Mouse (Mus musculus) hindbrain, embryonic 11.5 days (tissue): ENCODE data around the gene Cnot6l. TPM values are rescaled to one million over a fixed set of nuclear protein-coding genes. Genes with fewer than 3 reads are reported as not detected.

Source experiments
- ATAC-seq: fragments of 200-750 bp; cut with Nextera tagmentation; 2 replicates; pipeline ENCODE4 v1.8.0; 2017; ENCODE audit warnings: mild to moderate bottlenecking, moderate TSS enrichment, moderate library complexity; ENCODE audit not compliant: low FRiP score
- DNase-seq: peaks from one replicate; pipeline ENCODE4 v3.0.0-alpha.2; 2015; ENCODE audit warnings: low spot score
- H3K27ac ChIP-seq: fragments of 300-500 bp; sonication (generic); 2 replicates; pipeline ENCODE4 v1.5.1; 2014; ENCODE audit warnings: mild to moderate bottlenecking, low read depth, low read length
- H3K27me3 ChIP-seq: fragments of 300-500 bp; sonication (generic); 2 replicates; pipeline ENCODE4 v1.6.1; 2014; ENCODE audit warnings: mild to moderate bottlenecking, low read length, moderate library complexity, mixed read lengths; ENCODE audit not compliant: control insufficient read depth, insufficient read depth
- H3K36me3 ChIP-seq: fragments of 300-500 bp; sonication (generic); 2 replicates; pipeline ENCODE4 v1.6.1; 2014; ENCODE audit warnings: mild to moderate bottlenecking, low read length, moderate library complexity, mixed read lengths; ENCODE audit not compliant: control insufficient read depth, insufficient read depth
- H3K4me1 ChIP-seq: fragments of 300-500 bp; sonication (generic); replicated peaks from 2 replicates; pipeline ENCODE4 v1.6.1; 2014; ENCODE audit warnings: low read length, mixed read lengths; ENCODE audit not compliant: control insufficient read depth, insufficient read depth
- H3K4me2 ChIP-seq: fragments of 300-500 bp; sonication (generic); replicated peaks from 2 replicates; pipeline ENCODE4 v1.6.1; 2014; ENCODE audit warnings: mild to moderate bottlenecking, low read depth, low read length
- H3K4me3 ChIP-seq: fragments of 300-500 bp; sonication (generic); 2 replicates; pipeline ENCODE4 v1.5.1; 2014; ENCODE audit warnings: low read depth, low read length
- H3K9ac ChIP-seq: fragments of 300-500 bp; sonication (generic); 2 replicates; pipeline ENCODE4 v1.6.1; 2014; ENCODE audit warnings: low read depth, low read length
- H3K9me3 ChIP-seq: fragments of 300-500 bp; sonication (generic); 2 replicates; pipeline ENCODE4 v1.6.1; 2016; ENCODE audit warnings: low read length; ENCODE audit not compliant: control insufficient read depth
- WGBS: fragments of 180-500 bp; shearing (Covaris S2); extraction: QIAGEN DNeasy Blood & Tissue Kit; methylation state at CpG from one replicate; pipeline ENCODE4 v1.1.7; 2014; 5-methylcytosine and 5-hydroxymethylcytosine counted together
- polyA plus RNA-seq: library from polyadenylated mRNA; unstranded; fragments of >200 nt; fragmentation: Nextera tagmentation; extraction: Ambion mirVana; gene quantifications from 2 replicates; pipeline ENCODE4 v1.2.1, GENCODE M21; 2014

Gene Cnot6l
- polyA plus RNA-seq, 1 experiment from 2014 or later = 15.1 TPM

DNA sequence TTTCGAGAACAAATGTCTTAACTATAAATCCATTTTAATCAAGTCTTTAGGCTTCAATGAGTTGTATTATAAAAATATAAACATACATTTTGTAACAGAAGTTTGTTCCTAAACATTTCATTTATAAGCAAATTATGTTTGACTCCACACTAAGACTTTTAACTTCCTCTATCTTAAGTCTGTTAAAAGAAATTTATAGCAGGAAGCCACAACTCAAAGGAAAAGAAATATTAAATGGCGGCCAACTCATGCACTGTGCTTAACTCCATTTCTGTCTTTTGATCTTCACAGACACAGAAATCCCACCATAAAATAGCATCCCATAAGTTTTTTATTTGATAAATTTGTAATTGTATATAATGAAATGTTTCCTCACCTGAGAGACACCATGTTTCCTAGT is 33.3 kb downstream of the Cnot6l start:
- ATAC-seq (no peak), DNase-seq (no peak)
- no peaks in the 10 kb centered on the region for H3K9me3 ChIP-seq
- no peak overlapping the region for H3K27ac ChIP-seq
- no peak overlapping the region for H3K4me2 ChIP-seq
- 97% methylated on average over 2 of the region's 2 CpGs for WGBS
- H3K4me1 ChIP-seq = no peaks in the 10 kb centered on the region
- no peak overlapping the region for H3K9ac ChIP-seq
- no peaks in the 10 kb centered on the region for H3K27me3 ChIP-seq
- no peaks in the 10 kb centered on the region for H3K36me3 ChIP-seq
- no peak overlapping the region for H3K4me3 ChIP-seq

DNA sequence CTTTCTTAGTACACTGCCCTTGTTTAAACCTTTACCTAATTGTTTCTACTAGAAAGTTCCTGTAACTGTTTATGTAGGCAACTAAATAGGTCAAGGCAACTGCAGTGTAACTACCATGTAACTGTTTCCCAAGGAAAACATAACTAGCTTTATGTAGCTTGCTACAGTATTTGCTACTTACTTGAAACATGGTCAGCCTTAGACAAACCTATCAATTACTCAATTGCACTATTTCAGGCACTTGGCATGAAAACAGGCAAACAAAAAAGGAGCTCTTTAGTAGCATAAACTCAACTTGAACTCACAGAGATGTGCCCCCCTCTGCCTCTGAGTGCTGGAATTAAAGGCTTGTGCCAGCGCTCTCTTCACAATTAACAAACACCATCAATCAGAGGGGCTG is 37.1 kb downstream of the Cnot6l start:
- no peaks in the 10 kb centered on the region for H3K27me3 ChIP-seq
- no peak overlapping the region for H3K9ac ChIP-seq
- 91% methylated on average over 1 of the region's 1 CpGs for WGBS
- H3K27ac ChIP-seq = no peak overlapping the region
- no peak for ATAC-seq
- no peak overlapping the region for H3K4me3 ChIP-seq
- H3K4me2 ChIP-seq = no peak overlapping the region
- no peaks in the 10 kb centered on the region for H3K4me1 ChIP-seq
- H3K9me3 ChIP-seq = no peaks in the 10 kb centered on the region
- H3K36me3 ChIP-seq = no peaks in the 10 kb centered on the region
- DNase-seq = no peak

DNA sequence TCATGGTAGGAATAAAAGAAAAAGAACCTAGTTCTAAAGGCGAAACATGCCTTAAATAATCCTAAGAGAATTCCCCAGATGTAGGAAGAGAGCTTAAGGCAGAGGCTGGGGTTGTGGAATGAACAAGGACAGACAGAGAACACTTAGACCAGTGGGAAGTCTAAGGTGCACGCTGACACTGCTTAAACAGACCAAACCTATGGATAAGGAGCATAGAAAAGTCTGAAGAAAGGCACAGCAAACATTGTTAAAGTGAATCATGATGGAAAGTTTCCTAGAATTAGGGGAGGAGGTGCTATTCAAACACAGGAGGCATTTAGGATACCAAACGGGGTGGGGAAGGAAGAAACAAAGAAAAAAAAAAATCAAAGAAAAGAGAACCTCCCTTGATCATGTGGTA is 49.0 kb downstream of the Cnot6l start:
- ATAC-seq (no peak), DNase-seq (no peak)
- WGBS = 90% methylated on average over 3 of the region's 3 CpGs
- H3K9ac ChIP-seq = no peak overlapping the region
- H3K4me3 ChIP-seq = no peak overlapping the region
- H3K9me3 ChIP-seq = no peaks in the 10 kb centered on the region
- H3K4me1 ChIP-seq = no peaks in the 10 kb centered on the region
- H3K27ac ChIP-seq = no peak overlapping the region
- H3K27me3 ChIP-seq = no peaks in the 10 kb centered on the region
- no peaks in the 10 kb centered on the region for H3K36me3 ChIP-seq
- no peak overlapping the region for H3K4me2 ChIP-seq

DNA sequence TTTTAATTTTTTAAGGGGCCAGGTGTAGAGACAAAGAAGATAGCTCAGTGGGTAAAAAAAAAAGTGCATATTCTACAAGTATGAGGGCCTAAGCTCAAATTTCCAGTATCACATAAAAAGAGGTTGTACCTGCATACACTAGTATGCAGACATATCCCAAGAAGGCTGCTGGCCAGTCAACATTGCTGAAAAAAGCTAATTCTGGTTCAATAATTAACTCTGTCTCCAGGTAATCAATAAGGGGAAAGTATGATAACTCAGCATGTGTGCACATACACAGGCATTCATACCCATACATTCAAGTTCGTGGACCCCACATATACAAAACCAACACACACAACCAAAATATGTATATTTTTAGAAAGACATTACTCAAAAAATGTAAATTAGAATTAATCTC is 59.3 kb downstream of the Cnot6l start:
- no peaks in the 10 kb centered on the region for H3K36me3 ChIP-seq
- ATAC-seq (no peak), DNase-seq (no peak)
- H3K4me2 ChIP-seq = no peak overlapping the region
- WGBS = 93% methylated on average over 1 of the region's 1 CpGs
- no peak overlapping the region for H3K27ac ChIP-seq
- H3K27me3 ChIP-seq = no peaks in the 10 kb centered on the region
- H3K9me3 ChIP-seq = no peaks in the 10 kb centered on the region
- H3K9ac ChIP-seq = no peak overlapping the region
- no peaks in the 10 kb centered on the region for H3K4me1 ChIP-seq
- no peak overlapping the region for H3K4me3 ChIP-seq

DNA sequence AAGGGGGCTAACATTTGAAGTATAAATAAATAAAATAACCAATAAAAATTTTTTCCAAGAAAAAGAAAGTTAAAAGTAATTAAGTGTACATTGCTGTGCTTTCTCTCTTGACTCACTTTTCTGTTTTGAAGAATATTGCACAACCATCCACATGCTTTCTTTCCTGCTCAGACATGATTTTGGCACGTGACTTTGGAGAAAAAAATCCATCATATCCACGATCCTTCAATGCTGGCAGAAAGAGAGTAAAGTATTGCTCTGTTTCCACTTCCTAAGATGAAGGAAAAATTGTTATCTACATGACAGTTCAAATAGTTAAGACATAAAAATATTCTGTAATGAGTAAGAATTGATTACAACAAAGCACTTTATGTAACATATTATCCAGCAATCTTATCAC is 72.5 kb downstream of the Cnot6l start:
- Histone ChIP-seq H3K36me3 (no peaks in the 10 kb centered on the region), H3K9me3 (no peaks in the 10 kb centered on the region), H3K27me3 (no peaks in the 10 kb centered on the region), H3K4me1 (no peaks in the 10 kb centered on the region), H3K4me3 (no peak overlapping the region), H3K9ac (no peak overlapping the region), H3K27ac (no peak overlapping the region), H3K4me2 (no peak overlapping the region)
- DNase-seq (no peak), ATAC-seq (no peak)
- 87% methylated on average over 2 of the region's 2 CpGs for WGBS

DNA sequence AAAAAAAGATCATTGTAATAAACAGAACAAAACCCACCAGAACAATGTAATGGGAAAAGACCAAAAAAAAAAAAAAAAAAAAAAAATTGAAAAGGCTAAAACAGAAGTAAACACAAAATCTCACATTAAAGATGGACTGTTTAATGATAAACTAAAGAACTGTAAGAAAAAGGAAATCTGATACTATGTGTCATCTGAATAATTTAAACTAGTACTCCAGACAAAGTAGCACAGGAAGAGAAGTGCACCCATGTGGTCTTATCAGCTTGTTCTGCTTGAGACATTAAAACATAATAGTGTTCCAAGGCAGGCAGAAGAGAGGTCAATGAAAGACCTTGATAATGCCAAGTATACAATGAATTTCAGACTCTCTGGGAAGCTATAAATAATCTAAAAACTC is 78.6 kb downstream of the Cnot6l start:
- Histone ChIP-seq H3K4me2 (no peak overlapping the region), H3K9ac (no peak overlapping the region), H3K9me3 (no peaks in the 10 kb centered on the region), H3K27ac (no peak overlapping the region), H3K4me1 (no peaks in the 10 kb centered on the region), H3K4me3 (no peak overlapping the region), H3K36me3 (no peaks in the 10 kb centered on the region), H3K27me3 (no peaks in the 10 kb centered on the region)
- DNase-seq = no peak
- no peak for ATAC-seq

DNA sequence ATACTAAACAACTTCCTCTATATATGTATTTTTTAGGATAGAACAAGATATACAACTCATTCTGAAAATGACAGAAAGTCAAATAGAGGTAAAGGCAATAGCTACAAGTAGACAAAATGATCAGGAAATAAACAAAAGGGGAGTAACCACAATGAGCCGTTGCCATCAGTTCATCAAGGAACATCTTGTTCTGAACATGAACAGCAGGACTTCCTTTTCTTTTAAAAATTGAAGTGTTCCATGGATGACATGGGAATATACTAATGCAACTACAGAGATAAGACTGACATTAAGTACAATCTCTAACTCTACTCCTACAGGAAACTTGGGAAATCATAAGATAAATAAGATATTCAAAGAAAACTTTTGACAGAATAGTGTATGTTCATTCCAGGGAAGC is 84.9 kb downstream of the Cnot6l start:
- Histone ChIP-seq H3K27me3 (no peaks in the 10 kb centered on the region), H3K9me3 (no peaks in the 10 kb centered on the region), H3K4me2 (no peak overlapping the region), H3K27ac (no peak overlapping the region), H3K36me3 (0 out of 2 replicates have a peak, but pooled peaks cover 2% of the 10 kb centered on the region), H3K9ac (no peak overlapping the region), H3K4me3 (no peak overlapping the region), H3K4me1 (no peaks in the 10 kb centered on the region)
- ATAC-seq (no peak), DNase-seq (no peak)
- 85% methylated on average over 1 of the region's 1 CpGs for WGBS

DNA sequence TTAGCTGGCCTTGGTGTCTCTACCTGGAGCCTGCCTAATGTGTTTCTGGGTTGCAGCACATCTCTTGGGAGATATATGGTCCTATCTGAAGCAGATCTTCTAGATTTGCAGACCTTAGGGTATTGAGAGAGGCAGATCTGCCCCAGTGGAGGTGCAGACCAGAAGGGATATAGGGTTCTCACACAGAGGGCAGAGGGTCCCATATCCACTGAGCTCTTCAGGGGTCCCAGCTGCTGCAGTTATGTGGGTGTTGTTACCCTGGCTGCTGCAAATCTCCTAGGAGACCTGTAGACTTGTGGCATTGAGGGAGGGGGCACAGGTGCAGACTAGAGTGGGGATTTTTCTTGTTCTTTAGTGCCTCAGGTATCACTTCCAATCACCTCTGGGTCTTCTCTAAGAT is 98.4 kb downstream of the Cnot6l start:
- Histone ChIP-seq H3K36me3 (no peaks in the 10 kb centered on the region), H3K9ac (no peak overlapping the region), H3K27ac (no peak overlapping the region), H3K4me1 (no peaks in the 10 kb centered on the region), H3K9me3 (no peaks in the 10 kb centered on the region), H3K4me2 (no peak overlapping the region), H3K4me3 (no peak overlapping the region), H3K27me3 (no peaks in the 10 kb centered on the region)
- DNase-seq (no peak), ATAC-seq (no peak)

DNA sequence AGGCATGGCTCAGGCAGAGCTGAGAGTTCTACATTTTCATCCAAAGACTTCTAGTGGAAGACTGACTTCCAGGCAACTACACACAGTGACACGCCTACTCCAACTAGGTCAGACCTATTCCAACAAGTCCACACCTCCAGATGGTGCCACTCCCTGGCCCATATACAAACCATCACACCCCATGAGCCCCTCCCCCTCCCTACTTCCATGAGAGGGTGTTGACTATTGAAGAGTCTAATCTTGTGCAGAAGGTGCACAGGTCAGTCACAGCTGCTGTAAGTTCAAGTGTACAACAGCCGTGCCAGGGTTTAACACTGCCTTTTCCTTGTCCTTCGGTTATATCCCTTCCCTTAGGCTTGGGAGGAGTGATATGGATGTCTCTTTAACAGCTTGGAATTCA is 121.5 kb downstream of the Cnot6l start:
- Histone ChIP-seq H3K9ac (no peak overlapping the region), H3K27me3 (no peaks in the 10 kb centered on the region), H3K4me2 (no peak overlapping the region), H3K4me1 (no peaks in the 10 kb centered on the region), H3K9me3 (no peaks in the 10 kb centered on the region), H3K4me3 (no peak overlapping the region), H3K27ac (no peak overlapping the region), H3K36me3 (no peaks in the 10 kb centered on the region)
- ATAC-seq (no peak), DNase-seq (no peak)
- WGBS = 92% methylated on average over 3 of the region's 3 CpGs
